Mouse (Mus musculus) embryonic stem cell, embryonic (primary cell): ENCODE results near the gene Gm21996.
"Not testable (repeated sequence)": the region's sequence is repeated elsewhere in the genome, so short reads cannot be mapped to it uniquely, and the experiment has no call there.

Experiments
- CTCF ChIA-PET, 4 experiments: fragments of 300-600 bp in 2 of 4; fragments of 350-600 bp in 2 of 4; sonication (Branson Sonifier 250); formaldehyde crosslinking; loops; one replicate each; lab custom pipeline; 2022; ENCODE audit warnings: inconsistent platforms in 2 of 4; lab: Charles Lee
- POLR2A ChIA-PET, 4 experiments: fragments of 300-600 bp in 2 of 4; fragments of 350-600 bp in 2 of 4; sonication (Branson Sonifier 250); formaldehyde crosslinking; loops; one replicate each; lab custom pipeline; 2022; ENCODE audit warnings: antibody characterized with exemption in 4 of 4, inconsistent platforms in 1 of 4; lab: Charles Lee

The Gm21996 gene

GRCm38 (mm10) chrY:89745432-89745831 lies at the start of gene Gm21996:
Gene Gm21996, minus strand, starts transcription at chrY:89745532.
- CTCF ChIA-PET, POLR2A ChIA-PET: not testable (repeated sequence)
